Mouse (Mus musculus) brain, adult 10 weeks (tissue): ENCODE measurements around the gene Fbrs. TPM values are rescaled to one million over a fixed set of nuclear protein-coding genes. Genes with fewer than 3 reads are reported as not detected.

Experiments
- polyA plus RNA-seq: library from polyadenylated mRNA; stranded (reverse); fragments of 350-450 nt; fragmentation: Illumina TruSeq; extraction: RNeasy Lipid Tissue Mini Kit (QIAGEN cat#74804); gene quantifications from one replicate; pipeline ENCODE4 v1.2.3, GENCODE M21; 2015; ENCODE audit warnings: low read depth, low replicate concordance

The Fbrs gene
- polyA plus RNA-seq, result 44.8 TPM

GRCm38 (mm10) chr7:127478635-127479317 is at the start of gene Fbrs:
Gene Fbrs, plus strand, starts transcription at chr7:127479199.

GRCm38 (mm10) chr7:127448521-127449300 is 30.3 kb upstream of the Fbrs start, which contains the start of gene Zfp689:
Gene Zfp689, minus strand, starts transcription at chr7:127449158.

GRCm38 (mm10) chr7:127459311-127459710 is 19.7 kb upstream of the Fbrs start, which contains the start of gene Prr14:
Gene Prr14, plus strand, starts transcription at chr7:127459611.

GRCm38 (mm10) chr7:127511808-127512230 is 32.8 kb downstream of the Fbrs start, which contains the start of gene Srcap:
Gene Srcap, plus strand, starts transcription at chr7:127511983.

GRCm38 (mm10) chr7:127519284-127519683 is 40.3 kb downstream of the Fbrs start, which contains the start of gene Gm42715:
Gene Gm42715, plus strand, starts transcription at chr7:127519584.

Other genes with a start within 250 kb of the Fbrs start
- 14.3 TPM for gene Zfp553, start 246.1 kb upstream of the Fbrs start, polyA plus RNA-seq
- gene Sept1, start 246.1 kb upstream of the Fbrs start, polyA plus RNA-seq, result 6.4 TPM
- gene Zfp771, start 234.9 kb upstream of the Fbrs start, polyA plus RNA-seq, result 23.6 TPM
- 44.7 TPM for gene Dctpp1, start 218.5 kb upstream of the Fbrs start, polyA plus RNA-seq
- 35.9 TPM for gene Sephs2, start 205.1 kb upstream of the Fbrs start, polyA plus RNA-seq
- 0.46 TPM for gene Itgal, start 182.9 kb upstream of the Fbrs start, polyA plus RNA-seq
- 11.7 TPM for gene Zfp768, start 133.6 kb upstream of the Fbrs start, polyA plus RNA-seq
- 5.3 TPM for gene Zfp747, start 103.1 kb upstream of the Fbrs start, polyA plus RNA-seq
- gene 9130019O22Rik, start 92.0 kb upstream of the Fbrs start, polyA plus RNA-seq, result 2.3 TPM
- gene E430018J23Rik, start 85.6 kb upstream of the Fbrs start, polyA plus RNA-seq, result 5.9 TPM
- gene Zfp764, start 72.4 kb upstream of the Fbrs start, polyA plus RNA-seq, result 5.1 TPM
- 20.0 TPM for gene Zfp688, start 57.1 kb upstream of the Fbrs start, polyA plus RNA-seq
- gene Zfp689, start 30.0 kb upstream of the Fbrs start, polyA plus RNA-seq, result 4.0 TPM
- 26.1 TPM for gene Prr14, start 19.6 kb upstream of the Fbrs start, polyA plus RNA-seq
- gene Srcap, start 32.8 kb downstream of the Fbrs start, polyA plus RNA-seq, result 22.6 TPM
- 11.1 TPM for gene Gm42715, start 40.4 kb downstream of the Fbrs start, polyA plus RNA-seq
- gene Tmem265, start 82.2 kb downstream of the Fbrs start, polyA plus RNA-seq, result not detected
- 93.0 TPM for gene Phkg2, start 94.1 kb downstream of the Fbrs start, polyA plus RNA-seq
- 12.4 TPM for gene Ccdc189, start 109.4 kb downstream of the Fbrs start, polyA plus RNA-seq
- 30.1 TPM for gene Rnf40, start 109.6 kb downstream of the Fbrs start, polyA plus RNA-seq
- 10.7 TPM for gene Zfp629, start 136.6 kb downstream of the Fbrs start, polyA plus RNA-seq
- 25.9 TPM for gene Bcl7c, start 229.7 kb downstream of the Fbrs start, polyA plus RNA-seq
- gene Ctf1, start 233.5 kb downstream of the Fbrs start, polyA plus RNA-seq, result 2.5 TPM